ENCODE assay signal across 8 mouse cellular contexts in the genomic region with DNA sequence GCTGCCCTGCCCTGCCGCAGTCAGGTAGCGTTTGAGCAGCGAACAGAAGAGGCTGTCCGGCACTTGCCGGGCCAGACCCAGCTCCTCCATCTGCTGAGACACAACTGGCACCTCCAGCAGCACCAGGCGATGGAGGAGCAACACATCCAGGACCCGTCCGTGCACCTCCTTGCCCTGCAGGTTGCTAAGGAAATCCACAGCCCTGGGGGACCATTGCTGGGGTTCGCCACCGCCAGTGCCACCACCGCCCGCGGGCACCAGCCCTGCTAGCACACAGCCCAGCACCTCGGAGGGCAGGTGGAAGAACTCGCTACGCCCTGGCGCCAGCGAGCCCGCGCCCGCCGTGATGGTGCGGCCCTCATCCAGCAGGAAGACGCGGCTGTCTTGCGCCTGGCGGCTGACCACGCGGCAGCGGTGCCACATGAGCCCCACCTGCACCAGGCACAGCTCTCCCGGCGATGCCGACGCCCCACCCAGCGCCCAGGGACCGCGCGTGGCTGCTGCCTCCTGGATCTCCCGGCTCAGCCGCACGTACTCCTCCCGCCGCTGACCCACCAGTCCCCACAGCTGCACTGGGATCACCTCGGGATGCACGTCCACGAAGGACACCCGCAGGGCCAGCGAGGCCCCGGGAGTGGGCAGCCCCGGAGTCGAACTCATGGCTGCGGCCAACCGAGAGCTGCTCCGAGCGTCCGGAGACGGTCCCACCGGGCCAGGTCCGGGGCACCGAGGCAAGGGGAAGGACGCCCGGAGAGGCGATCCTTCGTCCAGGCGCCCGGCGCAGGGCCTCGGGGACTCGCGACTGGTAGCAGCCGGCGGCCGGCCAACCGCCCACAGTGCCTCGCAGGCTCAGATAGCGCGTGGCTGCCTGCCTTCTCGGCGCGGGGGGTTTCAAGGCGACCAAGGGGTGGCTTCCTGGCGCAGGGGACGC. TPM values are rescaled to one million over a fixed set of nuclear protein-coding genes. Genes with fewer than 3 reads are reported as not detected.
DNase-seq lines count a peak whose midpoint lies in the region; ATAC-seq and TF ChIP-seq lines count a peak whose summit lies in the region.

A gene (minus strand): TSS at position 804 of the 931 bp plus-strand sequence.

- DNase-seq in kidney, adult 11 months = no peak
- no peak for DNase-seq in G1E (ENCODE audit: low spot score)
- peak; percentile 60 for DNase-seq in embryonic facial prominence, embryonic 10.5 days (ENCODE audit: low spot score)
- DNase-seq in adipocyte (ENCODE audit: low spot score) = no peak

- peak; percentile 69; the same call in 1 of the 2 replicates for ATAC-seq in kidney, embryonic 14.5 days (ENCODE audit: low FRiP score, low TSS enrichment)
- no peak for ATAC-seq in G1E (ENCODE audit: extremely low read depth, insufficient number of reproducible peaks, low FRiP score, poor library complexity, severe bottlenecking)
- ATAC-seq in hindbrain, embryonic 16.5 days = peak; percentile 72
- peak; percentile 84 for ATAC-seq in midbrain, embryonic 15.5 days (replicated peaks)
- no peak for ATAC-seq in erythroblast, adult 5-6 weeks (replicated peaks; ENCODE audit: low FRiP score, poor library complexity, severe bottlenecking)

- no peak for TF ChIP-seq CTCF in G1E (IDR thresholded peaks at IDR 0.05; ENCODE audit: low read depth, low read length)

- H3K9me3 ChIP-seq in kidney, embryonic 14.5 days (ENCODE audit: control insufficient read depth, low read length) = no peaks in the 10 kb centered on the region; the same call in 1 of the 2 replicates
- H3K9me3 ChIP-seq in G1E (replicated peaks) = peaks cover 72% of the 10 kb centered on the region
- H3K9me3 ChIP-seq in embryonic facial prominence, embryonic 10.5 days = 0 out of 2 replicates have a peak, but pooled peaks cover 7% of the 10 kb centered on the region
- H3K9me3 ChIP-seq in hindbrain, embryonic 16.5 days (ENCODE audit: control insufficient read depth, low read length) = peaks cover 8% of the 10 kb centered on the region; the same call in 1 of the 2 replicates
- no peaks in the 10 kb centered on the region for H3K9me3 ChIP-seq in midbrain, embryonic 15.5 days

- peaks cover 8% of the 10 kb centered on the region; the same call in 1 of the 2 replicates for H3K4me1 ChIP-seq in kidney, embryonic 14.5 days (ENCODE audit: control insufficient read depth, insufficient read depth, low read length)
- no peaks in the 10 kb centered on the region for H3K4me1 ChIP-seq in G1E (ENCODE audit: insufficient read depth, low read depth, low read length)
- peaks cover 17% of the 10 kb centered on the region for H3K4me1 ChIP-seq in embryonic facial prominence, embryonic 10.5 days
- H3K4me1 ChIP-seq in hindbrain, embryonic 16.5 days (ENCODE audit: control insufficient read depth, insufficient read depth, low read depth, low read length) = peaks cover 13% of the 10 kb centered on the region
- peaks cover 15% of the 10 kb centered on the region for H3K4me1 ChIP-seq in midbrain, embryonic 15.5 days

- H3K27ac ChIP-seq in kidney, embryonic 14.5 days (ENCODE audit: low read depth, low read length) = no peak within 1 kb of the TSS
- H3K27ac ChIP-seq in embryonic facial prominence, embryonic 10.5 days (replicated peaks) = peak within 1 kb of the TSS; percentile 72
- no peak within 1 kb of the TSS for H3K27ac ChIP-seq in hindbrain, embryonic 16.5 days (ENCODE audit: low read depth, low read length)
- H3K27ac ChIP-seq in midbrain, embryonic 15.5 days = no peak within 1 kb of the TSS

- no peaks in the 10 kb centered on the region for H3K36me3 ChIP-seq in kidney, embryonic 14.5 days (ENCODE audit: control insufficient read depth, insufficient read depth, low read length)
- no peaks in the 10 kb centered on the region for H3K36me3 ChIP-seq in G1E (replicated peaks)
- no peaks in the 10 kb centered on the region for H3K36me3 ChIP-seq in embryonic facial prominence, embryonic 10.5 days (replicated peaks)
- H3K36me3 ChIP-seq in hindbrain, embryonic 16.5 days (ENCODE audit: control insufficient read depth, insufficient read depth, low read length) = no peaks in the 10 kb centered on the region
- H3K36me3 ChIP-seq in midbrain, embryonic 15.5 days (replicated peaks) = no peaks in the 10 kb centered on the region

- peak within 1 kb of the TSS; percentile 73 for H3K4me2 ChIP-seq in kidney, embryonic 14.5 days (replicated peaks; ENCODE audit: low read depth, low read length)
- peak within 1 kb of the TSS; percentile 65 for H3K4me2 ChIP-seq in hindbrain, embryonic 16.5 days (ENCODE audit: low read length)
- H3K4me2 ChIP-seq in midbrain, embryonic 15.5 days = peak within 1 kb of the TSS; percentile 77

- peaks cover 33% of the 10 kb centered on the region for H3K27me3 ChIP-seq in kidney, embryonic 14.5 days (ENCODE audit: control insufficient read depth, insufficient read depth, low read length)
- no peaks in the 10 kb centered on the region for H3K27me3 ChIP-seq in G1E (ENCODE audit: insufficient read depth, low read length)
- peaks cover 54% of the 10 kb centered on the region for H3K27me3 ChIP-seq in embryonic facial prominence, embryonic 10.5 days (replicated peaks; ENCODE audit: low read depth, poor library complexity, severe bottlenecking)
- H3K27me3 ChIP-seq in hindbrain, embryonic 16.5 days (replicated peaks; ENCODE audit: control insufficient read depth, insufficient read depth, low read length) = peaks cover 23% of the 10 kb centered on the region
- peaks cover 29% of the 10 kb centered on the region for H3K27me3 ChIP-seq in midbrain, embryonic 15.5 days (replicated peaks)

- H3K9ac ChIP-seq in kidney, embryonic 14.5 days (ENCODE audit: low read depth, low read length) = peak within 1 kb of the TSS; percentile 38
- H3K9ac ChIP-seq in hindbrain, embryonic 16.5 days (ENCODE audit: low read depth, low read length) = peak within 1 kb of the TSS; percentile 63
- peak within 1 kb of the TSS; percentile 43 for H3K9ac ChIP-seq in midbrain, embryonic 15.5 days

- WGBS in kidney, embryonic 14.5 days = 2% methylated on average over 83 of the region's 83 CpGs
- WGBS in embryonic facial prominence, embryonic 10.5 days = 3% methylated on average over 83 of the region's 83 CpGs
- WGBS in hindbrain, embryonic 16.5 days = 2% methylated on average over 63 of the region's 83 CpGs
- 3% methylated on average over 83 of the region's 83 CpGs for WGBS in midbrain, embryonic 15.5 days

- H3K4me3 ChIP-seq in kidney, embryonic 14.5 days (ENCODE audit: low read length) = peak within 1 kb of the TSS; percentile 42
- H3K4me3 ChIP-seq in G1E (ENCODE audit: low read depth, low read length) = peak within 1 kb of the TSS; percentile 14; the same call in 1 of the 2 replicates
- peak within 1 kb of the TSS; percentile 60 for H3K4me3 ChIP-seq in embryonic facial prominence, embryonic 10.5 days
- H3K4me3 ChIP-seq in hindbrain, embryonic 16.5 days (ENCODE audit: low read length) = peak within 1 kb of the TSS; percentile 42
- H3K4me3 ChIP-seq in midbrain, embryonic 15.5 days = peak within 1 kb of the TSS; percentile 44

RNA-seq across cellular contexts. Expression of the gene that starts here (rescaled TPM):
- polyA plus RNA-seq in kidney, embryonic 14.5 days (2014; fragmentation: Nextera tagmentation; extraction: Ambion mirVana) = 0.06 TPM in 1 of 2 replicates, not detected in the other
- total RNA-seq in G1E (2014; fragmentation: Nextera tagmentation) = not detected in 2 replicates
- 0.05 and 0.06 TPM in 2 replicates for total RNA-seq in G1E (2017)
- not detected in 2 replicates for polyA plus RNA-seq in G1E (2012)
- polyA plus RNA-seq in embryonic facial prominence, embryonic 10.5 days (2016; fragmentation: Nextera tagmentation; extraction: Ambion mirVana) = 0.14 and 0.17 TPM in 2 replicates
- 0.46 and 0.79 TPM in 2 replicates for polyA plus RNA-seq in hindbrain, embryonic 16.5 days (2015; fragmentation: Nextera tagmentation; extraction: Ambion mirVana)
- polyA plus RNA-seq in midbrain, embryonic 15.5 days (2015; fragmentation: Nextera tagmentation; extraction: Ambion mirVana) = 0.60 and 0.70 TPM in 2 replicates
- total RNA-seq in erythroblast, adult 5-6 weeks (2015; ENCODE audit: low replicate concordance) = not detected in 2 replicates
- total RNA-seq in erythroblast, adult 5-6 weeks (2017; ENCODE audit: low replicate concordance) = not detected in 2 replicates

Comparison
In these comparisons a context has a peak if more than half of its experiments do, and no peak if none do; other contexts are left out.
1. Peak in ATAC-seq, H3K4me3 ChIP-seq, H3K9ac ChIP-seq and H3K4me2 ChIP-seq in kidney, embryonic 14.5 days; RNA of the gene not detected or under 1 TPM.
2. Peak in DNase-seq, H3K4me3 ChIP-seq and H3K27ac ChIP-seq in embryonic facial prominence, embryonic 10.5 days; RNA of the gene not detected or under 1 TPM.
3. Peak in ATAC-seq, H3K4me3 ChIP-seq, H3K9ac ChIP-seq and H3K4me2 ChIP-seq in hindbrain, embryonic 16.5 days; RNA of the gene not detected or under 1 TPM.
4. Peak in ATAC-seq, H3K4me3 ChIP-seq, H3K9ac ChIP-seq and H3K4me2 ChIP-seq in midbrain, embryonic 15.5 days; RNA of the gene not detected or under 1 TPM.